ENCODE assay signal across 8 mouse cellular contexts in the genomic region with DNA sequence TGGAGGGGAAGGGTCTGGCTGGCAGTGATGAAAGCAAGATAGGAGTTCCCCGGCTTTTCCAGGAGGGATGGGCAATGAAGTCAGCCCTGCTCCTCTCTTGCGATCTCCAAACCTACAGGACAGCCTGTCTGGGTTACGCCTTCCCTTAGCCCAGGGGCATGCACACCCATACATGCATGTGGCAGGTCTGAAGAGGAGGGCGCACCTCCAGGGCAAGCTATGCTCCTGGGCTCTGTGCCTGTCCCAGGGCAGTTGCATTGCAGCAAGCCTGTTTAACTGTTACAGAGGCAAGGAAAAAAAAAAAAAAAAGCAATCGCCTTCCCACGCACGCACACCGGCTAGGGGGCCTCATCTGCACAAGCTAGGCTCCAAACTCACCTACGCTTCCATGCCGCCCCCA.
DNase-seq lines count a peak whose midpoint lies in the region; ATAC-seq lines count a peak whose summit lies in the region.

No protein-coding gene starts in this region.

- no peaks in the 10 kb centered on the region for H3K9me3 ChIP-seq in heart, embryonic 13.5 days
- no peaks in the 10 kb centered on the region for H3K9me3 ChIP-seq in forebrain, embryonic 15.5 days
- H3K9me3 ChIP-seq in limb, embryonic 10.5 days (replicated peaks): no peaks in the 10 kb centered on the region
- H3K9me3 ChIP-seq in neural tube, embryonic 15.5 days (replicated peaks): no peaks in the 10 kb centered on the region

- peak overlapping the region; percentile 82 for H3K9ac ChIP-seq in heart, embryonic 13.5 days
- peak overlapping the region; percentile 57 for H3K9ac ChIP-seq in forebrain, embryonic 15.5 days (replicated peaks)
- peak overlapping the region; percentile 52; the same call in 1 of the 2 replicates for H3K9ac ChIP-seq in neural tube, embryonic 15.5 days (replicated peaks)

- H3K36me3 ChIP-seq in heart, embryonic 13.5 days: no peaks in the 10 kb centered on the region
- H3K36me3 ChIP-seq in forebrain, embryonic 15.5 days: no peaks in the 10 kb centered on the region
- H3K36me3 ChIP-seq in limb, embryonic 10.5 days: no peaks in the 10 kb centered on the region
- H3K36me3 ChIP-seq in neural tube, embryonic 15.5 days: no peaks in the 10 kb centered on the region

- no peak for DNase-seq in heart, postnatal 36 days
- DNase-seq in ZHBTc4 (ENCODE audit: low read depth, low spot score): peak; percentile 46
- DNase-seq in limb, embryonic 10.5 days (ENCODE audit: low spot score): peak; percentile 33
- no peak for DNase-seq in adrenal gland, postnatal 14 days
- no peak for DNase-seq in gastrocnemius, postnatal 36 days

- no peak for ATAC-seq in heart, embryonic 13.5 days (ENCODE audit: extremely low read depth, insufficient number of reproducible peaks, low FRiP score, low TSS enrichment)
- peak; percentile 27; the same call in 1 of the 2 replicates for ATAC-seq in forebrain, embryonic 15.5 days (replicated peaks)
- ATAC-seq in neural tube, embryonic 15.5 days (ENCODE audit: low FRiP score): no peak

- no peak overlapping the region for H3K27ac ChIP-seq in heart, embryonic 13.5 days (replicated peaks)
- H3K27ac ChIP-seq in forebrain, embryonic 15.5 days (replicated peaks): no peak overlapping the region
- H3K27ac ChIP-seq in limb, embryonic 10.5 days: no peak overlapping the region
- peak overlapping the region; percentile 64; the same call in 1 of the 2 replicates for H3K27ac ChIP-seq in neural tube, embryonic 15.5 days (replicated peaks)

- intact Hi-C loops in heart, postnatal 36 days (cut with DNase I): loop anchor here (10.0 kb wide), 1 partner anchor 509 kb away; no protein-coding TSS in a partner anchor
- intact Hi-C loops in gastrocnemius, postnatal 36 days (cut with DNase I): no loop called here

- 17% methylated on average over 10 of the region's 10 CpGs for WGBS in heart, embryonic 13.5 days
- WGBS in forebrain, embryonic 15.5 days: 15% methylated on average over 10 of the region's 10 CpGs
- 20% methylated on average over 10 of the region's 10 CpGs for WGBS in limb, embryonic 10.5 days
- 33% methylated on average over 10 of the region's 10 CpGs for WGBS in neural tube, embryonic 15.5 days

- peaks cover 10% of the 10 kb centered on the region; the same call in 1 of the 2 replicates for H3K27me3 ChIP-seq in heart, embryonic 13.5 days (replicated peaks)
- H3K27me3 ChIP-seq in forebrain, embryonic 15.5 days: no peaks in the 10 kb centered on the region
- H3K27me3 ChIP-seq in limb, embryonic 10.5 days (ENCODE audit: low read depth, poor library complexity, severe bottlenecking): peaks cover 45% of the 10 kb centered on the region
- H3K27me3 ChIP-seq in neural tube, embryonic 15.5 days (replicated peaks): no peaks in the 10 kb centered on the region

- peak overlapping the region; percentile 73 for H3K4me2 ChIP-seq in heart, embryonic 13.5 days
- H3K4me2 ChIP-seq in forebrain, embryonic 15.5 days (replicated peaks): peak overlapping the region; percentile 64
- peak overlapping the region; percentile 63 for H3K4me2 ChIP-seq in neural tube, embryonic 15.5 days

- H3K4me3 ChIP-seq in heart, embryonic 13.5 days: peak overlapping the region; percentile 66
- peak overlapping the region; percentile 59 for H3K4me3 ChIP-seq in forebrain, embryonic 15.5 days
- peak overlapping the region; percentile 63 for H3K4me3 ChIP-seq in limb, embryonic 10.5 days
- H3K4me3 ChIP-seq in neural tube, embryonic 15.5 days (replicated peaks): peak overlapping the region; percentile 54

- H3K4me1 ChIP-seq in heart, embryonic 13.5 days: peaks cover 4% of the 10 kb centered on the region; the same call in 1 of the 2 replicates
- no peaks in the 10 kb centered on the region for H3K4me1 ChIP-seq in forebrain, embryonic 15.5 days
- no peaks in the 10 kb centered on the region for H3K4me1 ChIP-seq in limb, embryonic 10.5 days
- peaks cover 4% of the 10 kb centered on the region for H3K4me1 ChIP-seq in neural tube, embryonic 15.5 days

Comparison
In these comparisons a context has a peak if more than half of its experiments do, and no peak if none do; other contexts are left out.
1. DNase-seq: peak in ZHBTc4 (single experiment) and limb, embryonic 10.5 days (single experiment); none in heart, postnatal 36 days (0 of 2), adrenal gland, postnatal 14 days (single experiment) and gastrocnemius, postnatal 36 days (0 of 2).
2. Peak in every context shown above with its lines, with median percentiles within 50 percentile points of each other: H3K4me2 ChIP-seq, H3K4me3 ChIP-seq and H3K9ac ChIP-seq.